Mouse (Mus musculus) myocyte (in vitro differentiated cells): ENCODE data around the gene St3gal5.

ENCODE experiments used
- E2F4 ChIP-seq: IDR thresholded peaks from one replicate; pipeline ENCODE4 v1.6.1; 2011; ENCODE audit warnings: mild to moderate bottlenecking, control low read depth, moderate library complexity; ENCODE audit not compliant: insufficient read depth
- MAX ChIP-seq: IDR thresholded peaks from one replicate; pipeline ENCODE4 v1.6.1; 2011; ENCODE audit warnings: low read depth, mild to moderate bottlenecking, control low read depth
- POLR2A ChIP-seq: IDR thresholded peaks from one replicate; pipeline ENCODE4 v1.6.1; 2011; ENCODE audit warnings: low read depth, mild to moderate bottlenecking, control low read depth, moderate library complexity; ENCODE audit not compliant: insufficient read length
- TCF3 ChIP-seq: IDR thresholded peaks from one replicate; pipeline ENCODE4 v1.6.1; 2011; ENCODE audit warnings: low read depth, control low read depth; ENCODE audit not compliant: insufficient read length
- USF1 ChIP-seq: IDR thresholded peaks from one replicate; pipeline ENCODE4 v1.6.1; 2011; ENCODE audit warnings: low read depth, mild to moderate bottlenecking, control low read depth, moderate library complexity

DNA sequence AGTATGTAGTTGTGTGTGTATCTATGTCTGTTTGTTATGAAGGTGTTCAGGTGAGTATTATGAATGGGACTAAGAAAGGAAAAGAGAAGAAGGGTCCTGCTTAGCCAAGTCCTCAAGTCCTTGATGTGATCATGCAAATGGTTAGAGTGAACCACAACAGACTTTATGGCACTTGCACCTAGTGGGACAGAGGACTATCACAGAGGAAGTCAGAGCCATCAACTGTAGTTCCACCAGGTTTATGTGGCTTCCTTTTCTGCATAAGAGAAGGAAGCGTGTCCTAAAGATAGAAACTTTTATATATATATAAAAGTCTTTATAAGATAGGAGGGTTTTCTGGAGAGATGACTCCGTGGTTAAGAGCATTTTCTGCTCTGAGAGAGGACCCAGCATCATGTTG is 46.1 kb upstream of the St3gal5 start:
- TF ChIP-seq MAX, result no peak
- TF ChIP-seq USF1, result no peak
- TF ChIP-seq POLR2A, result no peak
- no peak for TF ChIP-seq TCF3
- no peak for TF ChIP-seq E2F4
